Comparison of ENCODE assay signal across 8 mouse cellular contexts in the genomic region with DNA sequence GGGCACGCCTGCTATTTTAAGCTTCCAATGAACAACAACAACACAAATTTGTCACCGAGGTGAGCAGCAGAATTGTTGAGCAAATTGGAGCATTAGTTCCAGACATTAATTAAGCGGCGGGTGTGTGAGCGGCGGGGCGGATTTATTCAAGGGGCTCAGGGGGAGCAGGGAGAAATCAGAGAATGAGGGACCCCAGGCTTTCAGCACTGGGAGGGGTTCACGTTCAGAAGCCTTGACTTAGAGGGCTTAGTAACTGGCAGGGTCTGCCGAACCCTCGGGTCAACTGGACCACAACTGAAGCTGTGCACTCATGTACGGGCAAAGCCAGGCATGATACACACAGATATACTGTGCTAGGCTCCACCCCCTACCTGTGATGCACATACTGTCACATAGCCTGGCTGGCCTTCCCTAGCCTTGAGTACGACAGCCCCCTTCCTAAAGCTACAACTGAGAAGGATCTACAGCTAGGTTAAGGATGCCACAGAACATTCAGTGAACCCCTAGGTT. TPM values are rescaled to one million over a fixed set of nuclear protein-coding genes. Genes with fewer than 3 reads are reported as not detected.
DNase-seq lines count a peak whose midpoint lies in the region; ATAC-seq and TF ChIP-seq lines count a peak whose summit lies in the region.
"Had no signal": no experiment of that assay in that cellular context is flagged by ENCODE, and none has a peak within 500 bp of the region (broad histone marks: within the 10 kb centered on the region; RNA-seq: fewer than 3 reads in every experiment).

No protein-coding gene starts in this region.

- H3K9me3 ChIP-seq in embryonic facial prominence, embryonic 15.5 days (replicated peaks), result no peaks in the 10 kb centered on the region
- no peaks in the 10 kb centered on the region for H3K9me3 ChIP-seq in limb, embryonic 14.5 days (ENCODE audit: control insufficient read depth, low read length)

- no peak overlapping the region for H3K9ac ChIP-seq in embryonic facial prominence, embryonic 15.5 days
- H3K9ac ChIP-seq in limb, embryonic 14.5 days (ENCODE audit: low read depth, low read length, severe bottlenecking), result no peak overlapping the region

- no peaks in the 10 kb centered on the region for H3K36me3 ChIP-seq in embryonic facial prominence, embryonic 15.5 days
- H3K36me3 ChIP-seq in limb, embryonic 14.5 days (ENCODE audit: control insufficient read depth, insufficient read depth, low read length), result no peaks in the 10 kb centered on the region

- ATAC-seq in embryonic facial prominence, embryonic 15.5 days (ENCODE audit: insufficient number of reproducible peaks, low FRiP score, low TSS enrichment, low read depth), result no peak
- ATAC-seq in limb, embryonic 14.5 days (ENCODE audit: low FRiP score, low read depth), result no peak

- no peak for TF ChIP-seq POLR2A in limb, embryonic 14.5 days (IDR thresholded peaks at IDR 0.05; ENCODE audit: borderline replicate concordance, extremely low read depth, insufficient read depth, insufficient read length)

- peak overlapping the region; percentile 60 for H3K27ac ChIP-seq in left cerebral cortex, adult 2 months
- no peak overlapping the region for H3K27ac ChIP-seq in embryonic facial prominence, embryonic 15.5 days (replicated peaks)
- no peak overlapping the region for H3K27ac ChIP-seq in limb, embryonic 14.5 days (replicated peaks; ENCODE audit: low read depth, low read length)

- intact Hi-C loops in left cerebral cortex, adult 2 months (cut with DNase I), result no loop called here
- intact Hi-C loops in left cerebral cortex, postnatal 25 days (cut with DNase I), result no loop called here

- WGBS in embryonic facial prominence, embryonic 15.5 days, result 25% methylated on average over 12 of the region's 12 CpGs
- WGBS in limb, embryonic 14.5 days, result 26% methylated on average over 12 of the region's 12 CpGs

- TF ChIP-seq CTCF in left cerebral cortex, adult 2 months (IDR thresholded peaks at IDR 0.05), result no peak

- no peak for DNase-seq in left cerebral cortex, adult 2 months (ENCODE audit: extremely low spot score in 1 of 2, low spot score in 2 of 2)
- DNase-seq in left cerebral cortex, postnatal 25 days (ENCODE audit: low spot score in 2 of 2), result no peak
- DNase-seq in cerebellum, postnatal 14 days, result peak; percentile 68 to 70
- no peak for DNase-seq in limb, embryonic 14.5 days (ENCODE audit: low spot score)
- DNase-seq in embryo, embryonic 11 days, result no peak
- DNase-seq in right cerebral cortex, postnatal 4 days, result no peak

- H3K4me2 ChIP-seq in embryonic facial prominence, embryonic 15.5 days (replicated peaks), result peak overlapping the region; percentile 80
- H3K4me2 ChIP-seq in limb, embryonic 14.5 days (replicated peaks; ENCODE audit: low read depth, low read length, severe bottlenecking), result peak overlapping the region; percentile 63; the same call in 1 of the 2 replicates

- peaks cover 68% of the 10 kb centered on the region for H3K27me3 ChIP-seq in embryonic facial prominence, embryonic 15.5 days
- peaks cover 63% of the 10 kb centered on the region for H3K27me3 ChIP-seq in limb, embryonic 14.5 days (ENCODE audit: control insufficient read depth, insufficient read depth, low read length)

- H3K4me3 ChIP-seq in left cerebral cortex, adult 2 months, result no peak overlapping the region
- H3K4me3 ChIP-seq in embryonic facial prominence, embryonic 15.5 days (replicated peaks), result peak overlapping the region; percentile 40
- no peak overlapping the region for H3K4me3 ChIP-seq in limb, embryonic 14.5 days (replicated peaks; ENCODE audit: low read length)
- H3K4me3 ChIP-seq: erythroblast, embryonic 14.5 days had no signal

- peaks cover 48% of the 10 kb centered on the region for H3K4me1 ChIP-seq in embryonic facial prominence, embryonic 15.5 days
- H3K4me1 ChIP-seq in limb, embryonic 14.5 days (ENCODE audit: control insufficient read depth, insufficient read depth, low read length), result peaks cover 23% of the 10 kb centered on the region

RNA-seq across cellular contexts. Expression of a gene that starts 37.5 kb away (rescaled TPM):
- total RNA-seq in left cerebral cortex, adult 2 months (2021), result not detected
- not detected for total RNA-seq in left cerebral cortex, postnatal 25 days (2021)
- 1.4 and 1.7 TPM in 2 replicates for polyA plus RNA-seq in embryonic facial prominence, embryonic 15.5 days (2015; fragmentation: Nextera tagmentation; extraction: Ambion mirVana)
- polyA plus RNA-seq in limb, embryonic 14.5 days (2012; rRNA removed), result not detected in 2 replicates
- polyA plus RNA-seq in limb, embryonic 14.5 days (2014; fragmentation: Nextera tagmentation; extraction: Ambion mirVana), result 0.19 and 0.36 TPM in 2 replicates
- polyA plus RNA-seq: erythroblast, embryonic 14.5 days had no signal

RNA-seq across cellular contexts. Expression of a gene that starts 38.4 kb away (rescaled TPM):
- 100 to 1,000 TPM; 308 to 318 TPM for total RNA-seq in left cerebral cortex, adult 2 months (2021)
- 100 to 1,000 TPM; 323 to 339 TPM for total RNA-seq in left cerebral cortex, postnatal 25 days (2021)
- 2.0 and 2.2 TPM in 2 replicates for polyA plus RNA-seq in embryonic facial prominence, embryonic 15.5 days (2015; fragmentation: Nextera tagmentation; extraction: Ambion mirVana)
- 4.0 and 5.1 TPM in 2 replicates for polyA plus RNA-seq in limb, embryonic 14.5 days (2012; rRNA removed)
- polyA plus RNA-seq in limb, embryonic 14.5 days (2014; fragmentation: Nextera tagmentation; extraction: Ambion mirVana), result 0.39 and 0.53 TPM in 2 replicates
- polyA plus RNA-seq: erythroblast, embryonic 14.5 days had no signal

Comparison
In these comparisons a context has a peak if more than half of its experiments do, and no peak if none do; other contexts are left out.
1. DNase-seq: peak in cerebellum, postnatal 14 days (2 of 2); none in left cerebral cortex, adult 2 months (0 of 2), left cerebral cortex, postnatal 25 days (0 of 2), limb, embryonic 14.5 days (single experiment), embryo, embryonic 11 days (single experiment) and right cerebral cortex, postnatal 4 days (single experiment).